Mouse (Mus musculus) testis, postnatal 14 days (tissue): Measurements from ENCODE around the gene Megf8.
"Not testable (repeated sequence)": the region's sequence is repeated elsewhere in the genome, so short reads cannot be mapped to it uniquely, and the experiment has no call there.

Experiments
- DNase-seq: peaks from one replicate; pipeline ENCODE4 v3.0.0; 2021; ENCODE audit warnings: low spot score

The Megf8 gene

GRCm38 (mm10) chr7:25297454-25298325 lies 19.3 kb upstream of the Megf8 start, which contains the start of gene Pafah1b3:
Gene Pafah1b3 (minus strand): TSS chr7:25297986.
- peak; percentile 90 for DNase-seq

DNA sequence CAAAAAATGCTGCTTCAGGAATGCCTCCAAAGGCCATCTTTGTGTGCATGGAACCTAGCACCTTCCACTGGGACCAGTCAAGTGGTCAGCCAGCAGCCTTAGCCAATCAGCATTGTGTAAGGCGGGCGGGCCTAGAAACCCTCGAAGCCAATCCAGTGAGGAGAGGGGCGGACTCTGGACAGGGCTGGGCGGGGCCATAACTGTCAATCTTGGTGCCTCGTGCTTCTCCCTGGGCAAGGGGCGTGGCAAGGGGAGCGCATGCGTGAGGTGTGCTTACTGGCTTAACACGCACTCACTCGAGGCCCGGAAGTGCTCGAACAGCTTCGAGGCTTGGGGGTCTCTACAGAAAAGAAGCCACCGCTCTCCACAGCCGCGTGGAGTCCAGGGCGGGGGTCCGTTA lies 15.9 kb upstream of the Megf8 start, which contains the start of gene Prr19:
TSS of gene Prr19 (plus strand) at position 349 of the 400 bp plus-strand sequence.
- DNase-seq, result peak; percentile 97

- no peak for DNase-seq
Measured at GRCm38 (mm10) chr7:25303003-25303684, 13.8 kb upstream of the Megf8 start.

GRCm38 (mm10) chr7:25303685-25304006 lies 13.3 kb upstream of the Megf8 start:
- DNase-seq, result no peak

DNA sequence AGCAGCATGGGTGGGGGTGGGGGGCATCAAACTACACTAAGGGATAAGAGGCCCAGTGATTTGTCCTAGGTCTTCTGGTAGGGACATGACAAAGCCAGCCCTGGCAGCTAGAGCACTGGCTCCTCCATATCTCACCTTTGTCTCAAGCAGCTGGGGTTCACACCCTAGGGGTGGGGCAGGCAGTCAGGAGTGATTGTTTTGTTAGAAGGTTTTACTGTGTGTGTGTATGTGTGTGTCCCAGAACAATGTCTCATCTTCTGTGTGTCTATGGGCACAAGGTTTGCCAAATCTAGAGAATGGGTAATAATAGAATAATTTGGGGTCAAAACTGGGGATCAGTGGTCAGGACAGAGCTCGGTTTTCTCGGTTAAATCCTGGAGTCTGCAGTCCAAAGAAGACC lies 11.5 kb upstream of the Megf8 start:
- DNase-seq, result no peak

DNA sequence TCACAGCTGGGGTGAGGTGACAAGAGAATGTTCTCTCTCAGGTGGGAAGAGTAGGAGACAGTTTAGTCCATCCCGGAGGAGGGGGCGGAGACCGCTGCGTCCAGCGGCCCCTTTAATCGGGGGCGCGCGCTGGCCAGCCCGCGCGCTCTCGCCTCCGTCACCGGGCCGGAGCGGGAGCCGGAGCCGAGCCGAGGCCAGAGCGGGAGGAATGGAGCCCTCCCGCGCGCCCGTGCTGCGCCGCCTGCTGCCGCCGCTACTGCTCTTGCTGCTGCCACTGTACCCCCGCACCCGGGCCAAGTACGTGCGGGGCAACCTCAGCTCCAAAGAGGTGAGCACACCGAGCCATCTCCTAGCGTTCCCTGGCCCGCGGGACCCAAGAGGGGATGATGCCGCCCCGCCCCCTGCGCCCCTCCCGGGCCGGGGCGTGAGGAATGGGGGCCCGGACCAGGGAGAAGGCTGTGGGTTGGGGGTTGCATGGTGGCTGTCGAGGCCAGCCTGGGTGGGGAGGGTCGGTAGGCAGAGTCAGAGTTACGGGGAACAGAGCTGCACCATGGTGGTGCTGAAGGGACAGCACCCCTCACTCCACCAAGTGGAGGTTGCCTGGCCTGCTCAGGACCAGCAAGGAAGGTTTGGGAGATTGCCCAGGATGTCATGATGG lies 10.9 kb upstream of the Megf8 start, which contains the start of gene Tmem145:
TSS of gene Tmem145 (plus strand) at position 151 of the 658 bp plus-strand sequence.
- no peak for DNase-seq

DNA sequence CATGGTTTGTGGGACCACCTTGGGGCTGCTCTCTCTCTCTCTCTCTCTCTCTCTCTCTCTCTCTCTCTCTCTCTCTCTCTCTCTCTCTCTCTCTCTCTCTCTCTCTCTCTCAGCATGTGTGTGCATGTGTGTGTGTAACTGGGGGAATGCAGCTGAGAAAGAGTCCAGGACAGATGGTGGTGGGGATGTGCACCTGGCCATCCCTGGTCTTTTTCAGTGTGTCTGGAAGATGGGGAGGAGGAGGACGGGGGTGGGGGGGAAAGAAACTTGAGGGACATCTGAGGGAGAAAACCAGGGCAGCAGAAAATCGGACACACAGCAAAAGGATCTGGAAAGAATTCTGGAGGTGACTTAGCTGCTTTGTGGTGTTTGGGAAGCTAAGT lies 10.4 kb upstream of the Megf8 start:
- DNase-seq, result no peak

- no peak for DNase-seq
Measured at GRCm38 (mm10) chr7:25308702-25309318, 8.2 kb upstream of the Megf8 start.

GRCm38 (mm10) chr7:25309425-25309824 lies 7.5 kb upstream of the Megf8 start:
- no peak for DNase-seq

DNA sequence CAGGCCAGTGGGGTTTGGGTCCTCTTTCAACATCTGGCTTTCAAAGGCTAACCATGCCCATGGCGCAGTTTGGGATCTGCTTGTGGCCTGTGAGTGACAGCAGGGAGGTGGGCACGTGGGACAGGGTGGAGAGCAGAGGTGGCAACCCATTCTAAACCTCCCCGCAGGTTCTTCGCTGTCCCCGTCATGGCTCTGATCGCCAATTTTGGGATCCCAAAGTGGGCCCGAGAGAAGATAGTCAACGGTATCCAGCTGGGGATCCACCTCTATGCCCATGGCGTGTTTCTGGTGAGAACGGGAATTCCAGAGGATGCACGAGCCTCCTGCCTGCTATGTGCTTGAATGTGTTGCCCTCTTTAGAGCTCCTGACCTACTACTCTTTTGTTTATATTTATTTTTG lies 5.8 kb upstream of the Megf8 start:
- DNase-seq, result no peak

GRCm38 (mm10) chr7:25313325-25313724 lies 3.6 kb upstream of the Megf8 start:
- DNase-seq, result no peak

GRCm38 (mm10) chr7:25314606-25315305 lies 2.2 kb upstream of the Megf8 start:
- DNase-seq, result no peak

GRCm38 (mm10) chr7:25315306-25316041 lies 1.5 kb upstream of the Megf8 start:
- peak; percentile 40 for DNase-seq

DNA sequence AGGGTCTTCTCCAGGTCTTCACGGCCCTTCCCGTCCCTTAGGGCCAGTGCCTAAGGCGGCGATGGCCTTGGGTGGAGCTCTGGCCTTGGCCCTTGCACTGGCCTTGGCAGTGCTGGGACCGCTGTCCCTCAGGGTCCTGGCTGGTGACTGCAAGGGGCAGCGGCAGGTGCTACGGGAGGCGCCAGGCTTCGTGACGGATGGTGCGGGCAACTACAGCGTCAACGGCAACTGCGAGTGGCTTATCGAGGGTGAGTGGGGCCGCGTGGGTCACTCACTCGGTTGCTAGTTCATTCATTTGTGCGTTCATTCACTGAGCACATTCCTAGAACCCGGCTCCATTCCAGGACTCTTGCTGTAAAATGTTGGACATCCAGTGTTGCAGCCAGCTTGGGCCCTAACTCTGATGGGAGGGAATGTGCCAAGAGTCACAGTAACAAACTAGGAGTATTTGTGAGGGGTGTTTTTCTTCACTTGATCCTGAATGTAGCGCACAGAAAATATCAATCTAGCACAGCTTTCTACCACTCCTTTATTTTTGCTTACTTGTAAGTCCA lies 559 bp downstream of the Megf8 start:
- no peak for DNase-seq

- DNase-seq, result peak; percentile 48
Measured at GRCm38 (mm10) chr7:25322058-25322484, 5.1 kb downstream of the Megf8 start.

DNA sequence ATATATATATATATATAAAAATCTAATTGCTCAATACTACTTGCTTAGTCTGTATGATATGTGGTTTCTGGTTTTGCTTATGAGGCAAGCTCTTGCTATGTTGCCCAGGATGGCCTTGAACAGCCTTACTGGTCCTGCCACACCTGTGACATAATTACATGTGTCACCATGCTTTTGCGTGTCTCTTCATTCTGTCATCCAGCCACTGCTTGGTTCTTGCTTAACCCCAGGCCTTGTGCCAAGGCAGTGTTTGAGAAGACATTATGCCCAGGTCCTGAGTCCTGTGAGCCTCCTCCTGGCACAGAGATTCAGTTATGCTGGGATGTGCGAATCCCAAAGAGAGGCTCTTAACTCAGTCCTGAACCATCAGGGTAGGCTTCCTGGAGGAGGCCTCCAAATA lies 6.3 kb downstream of the Megf8 start:
- no peak for DNase-seq

DNA sequence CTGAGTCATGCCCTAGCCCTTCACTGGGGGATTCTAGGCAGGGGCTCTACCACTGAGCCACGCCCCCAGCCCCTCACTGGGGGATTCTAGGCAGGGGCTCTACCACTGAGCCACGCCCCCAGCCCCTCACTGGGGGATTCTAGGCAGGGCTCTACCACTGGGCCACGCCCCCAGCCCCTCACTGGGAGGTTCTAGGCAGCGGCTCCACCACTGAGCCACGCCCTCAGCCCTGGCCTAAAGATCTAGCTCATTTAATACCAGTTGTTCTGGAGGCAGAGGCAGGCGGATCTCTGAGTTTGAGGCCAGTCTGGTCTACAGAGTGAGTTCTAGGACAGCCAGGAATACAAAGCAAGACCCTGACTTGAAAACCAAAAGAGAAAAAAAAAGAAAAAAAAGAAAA lies 8.5 kb downstream of the Megf8 start:
- DNase-seq, result not testable (repeated sequence)

DNA sequence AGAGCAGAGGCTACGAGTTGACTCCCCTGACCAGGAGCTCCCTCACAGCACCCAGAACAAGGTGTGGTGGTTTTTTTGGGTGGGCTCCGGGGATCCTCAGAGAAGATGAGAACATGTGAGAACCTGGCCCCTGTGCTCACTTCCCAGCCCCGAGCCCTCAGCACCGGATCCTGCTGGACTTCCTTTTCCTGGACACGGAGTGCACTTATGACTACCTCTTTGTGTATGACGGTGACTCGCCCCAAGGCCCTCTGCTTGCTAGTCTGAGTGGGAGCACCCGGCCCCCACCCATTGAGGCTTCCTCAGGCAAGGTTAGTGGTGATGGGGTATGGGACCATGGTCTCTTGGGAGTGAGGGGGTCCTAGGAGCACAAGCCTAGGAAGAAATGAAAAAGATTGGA lies 9.3 kb downstream of the Megf8 start:
- no peak for DNase-seq

DNA sequence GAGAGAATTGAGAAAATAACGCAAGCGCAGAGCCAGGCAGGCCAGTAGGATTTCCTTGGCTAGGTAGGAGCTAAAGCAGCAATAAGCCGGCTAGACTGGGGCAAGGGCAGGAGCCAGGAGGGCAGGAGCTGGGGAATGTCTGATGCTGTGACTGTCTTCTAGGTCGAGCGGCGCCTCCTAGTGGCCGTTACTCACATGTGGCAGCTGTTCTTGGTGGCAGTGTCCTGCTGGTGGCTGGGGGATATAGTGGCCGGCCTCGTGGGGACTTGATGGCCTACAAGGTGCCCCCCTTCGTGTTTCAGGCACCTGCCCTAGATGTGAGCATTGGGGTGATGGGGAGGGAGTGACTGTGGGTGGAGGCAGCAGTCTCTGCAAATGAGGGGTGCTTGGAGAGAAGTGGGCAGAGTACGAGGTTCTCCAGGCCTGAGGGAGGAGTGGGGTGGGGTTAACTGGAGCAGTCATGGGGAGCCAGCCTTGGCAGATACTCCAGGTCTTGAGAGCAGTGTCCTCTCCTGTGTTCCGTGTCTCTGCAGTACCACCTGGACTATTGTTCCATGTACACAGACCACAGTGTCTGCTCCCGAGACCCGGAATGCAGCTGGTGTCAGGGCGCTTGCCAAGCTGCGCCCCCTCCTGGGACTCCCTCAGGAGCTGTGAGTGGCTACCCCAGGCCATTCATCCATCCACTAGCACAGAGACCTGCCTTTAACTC lies 16.8 kb downstream of the Megf8 start:
- DNase-seq, result peak; percentile 52

GRCm38 (mm10) chr7:25334472-25334871 lies 17.5 kb downstream of the Megf8 start:
- no peak for DNase-seq
